Mouse (Mus musculus) gastrocnemius, adult 2 months (tissue): ENCODE results near the gene Fosl1. TPM values are rescaled to one million over a fixed set of nuclear protein-coding genes. Genes with fewer than 3 reads are reported as not detected.

Experiments used
- DNase-seq: peaks from one replicate; pipeline ENCODE4 v3.0.0; 2022
- H3K27ac ChIP-seq: fragments of 200-600 bp; 2 replicates; pipeline ENCODE4 v1.8.1; 2022; ENCODE audit warnings: mild to moderate bottlenecking
- H3K4me3 ChIP-seq: fragments of 200-600 bp; 2 replicates; pipeline ENCODE4 v1.8.1; 2022; ENCODE audit warnings: mild to moderate bottlenecking, moderate library complexity
- CTCF ChIP-seq: fragments of 200-600 bp; IDR thresholded peaks from 2 replicates; pipeline ENCODE4 v1.8.1; 2022; ENCODE audit warnings: antibody characterized with exemption, mild to moderate bottlenecking, moderate library complexity
- intact Hi-C: fragments of 180-260 bp; cut with DNase I; formaldehyde crosslinking; loops from one replicate; pipeline ENCODE4 v1.15.1; 2025
- total RNA-seq, 2 experiments: library from RNA; stranded (reverse); gene quantifications; 2 replicates each; pipeline ENCODE4 v1.2.3; 2021

The Fosl1 gene
- total RNA-seq, 2 experiments from 2014 or later: not detected

GRCm38 (mm10) chr19:5455037-5455436 lies 7.7 kb downstream of the Fosl1 start:
- H3K4me3 ChIP-seq: peak overlapping the region; percentile 89
- TF ChIP-seq CTCF: no peak
- DNase-seq: no peak
- peak overlapping the region; percentile 97 for H3K27ac ChIP-seq
- intact Hi-C loops: no loop called here

GRCm38 (mm10) chr19:5455568-5455967 lies 8.2 kb downstream of the Fosl1 start:
- intact Hi-C loops: no loop called here
- TF ChIP-seq CTCF: no peak
- Histone ChIP-seq H3K27ac (peak overlapping the region; percentile 97), H3K4me3 (peak overlapping the region; percentile 89)
- DNase-seq: no peak

- intact Hi-C loops: no loop called here
Observed at GRCm38 (mm10) chr19:5456241-5456921, 9.0 kb downstream of the Fosl1 start.

GRCm38 (mm10) chr19:5456922-5457745 lies 9.8 kb downstream of the Fosl1 start:
- intact Hi-C loops: no loop called here
- peak; percentile 17; the same call in 1 of the 2 replicates for TF ChIP-seq CTCF
- peak; percentile 96 for DNase-seq
- Histone ChIP-seq H3K27ac (peak overlapping the region; percentile 97), H3K4me3 (peak overlapping the region; percentile 89)

More at GRCm38 (mm10) chr19:5456241-5456921, 9.0 kb downstream of the Fosl1 start:
- peak overlapping the region; percentile 97 for H3K27ac ChIP-seq
- no peak for TF ChIP-seq CTCF
- H3K4me3 ChIP-seq: peak overlapping the region; percentile 89
- DNase-seq: peak; percentile 43

GRCm38 (mm10) chr19:5457746-5458442 lies 10.5 kb downstream of the Fosl1 start, which contains the start of gene Ccdc85b:
Gene Ccdc85b, minus strand, starts transcription at chr19:5457894.
- Histone ChIP-seq H3K4me3 (peak within 1 kb of the TSS; percentile 89), H3K27ac (peak within 1 kb of the TSS; percentile 97)
- peak; percentile 36 for DNase-seq
- intact Hi-C loops: no loop called here
- TF ChIP-seq CTCF: no peak

GRCm38 (mm10) chr19:5459019-5459418 lies 11.7 kb downstream of the Fosl1 start:
- DNase-seq: no peak
- intact Hi-C loops: no loop called here
- no peak for TF ChIP-seq CTCF

GRCm38 (mm10) chr19:5459896-5460295 lies 12.5 kb downstream of the Fosl1 start:
- DNase-seq: no peak
- intact Hi-C loops: no loop called here
- no peak for TF ChIP-seq CTCF
- peak overlapping the region; percentile 89 for H3K4me3 ChIP-seq
- H3K27ac ChIP-seq: peak overlapping the region; percentile 94

More at GRCm38 (mm10) chr19:5459019-5459418, 11.7 kb downstream of the Fosl1 start:
- Histone ChIP-seq H3K4me3 (no peak overlapping the region), H3K27ac (peak overlapping the region; percentile 97)

GRCm38 (mm10) chr19:5460465-5460911 lies 13.1 kb downstream of the Fosl1 start, which contains the start of gene Fibp:
Gene Fibp, plus strand, starts transcription at chr19:5460615.
- intact Hi-C loops: no loop called here
- peak; percentile 92 for DNase-seq
- peak within 1 kb of the TSS; percentile 94 for H3K27ac ChIP-seq
- H3K4me3 ChIP-seq: peak within 1 kb of the TSS; percentile 89
- TF ChIP-seq CTCF: no peak

- Histone ChIP-seq H3K4me3 (peak overlapping the region; percentile 89), H3K27ac (peak overlapping the region; percentile 94; the same call in 1 of the 2 replicates)
- intact Hi-C loops: no loop called here
- no peak for DNase-seq
- TF ChIP-seq CTCF: no peak
Observed at GRCm38 (mm10) chr19:5461411-5461810, 14.1 kb downstream of the Fosl1 start.

- intact Hi-C loops: loop anchor here (2.0 kb wide), 1 partner anchor 24 kb away; no protein-coding TSS in a partner anchor
- Histone ChIP-seq H3K4me3 (no peak overlapping the region), H3K27ac (no peak overlapping the region)
- no peak for TF ChIP-seq CTCF
- no peak for DNase-seq
Observed at GRCm38 (mm10) chr19:5463212-5463611, 15.9 kb downstream of the Fosl1 start.

GRCm38 (mm10) chr19:5463791-5464562 lies 16.6 kb downstream of the Fosl1 start:
- Histone ChIP-seq H3K4me3 (peak overlapping the region; percentile 34), H3K27ac (peak overlapping the region; percentile 58)
- peak; percentile 93 for TF ChIP-seq CTCF
- intact Hi-C loops: loop anchor here (2.0 kb wide), 1 partner anchor 23 kb away; no protein-coding TSS in a partner anchor
- peak; percentile 59 for DNase-seq
